Mouse (Mus musculus) midbrain, embryonic 13.5 days (tissue): ENCODE data around the gene Nmd3. TPM values are rescaled to one million over a fixed set of nuclear protein-coding genes. Genes with fewer than 3 reads are reported as not detected.

ENCODE experiments used
- polyA plus RNA-seq: library from polyadenylated mRNA; unstranded; fragments of >200 nt; fragmentation: Nextera tagmentation; extraction: Ambion mirVana; gene quantifications from 2 replicates; pipeline ENCODE4 v1.2.1, GENCODE M21; 2015

Gene Nmd3
- polyA plus RNA-seq, 1 experiment from 2014 or later = 103 TPM

Other genes with a start within 250 kb of the Nmd3 start
- gene B3galnt1, start 123.0 kb upstream of the Nmd3 start, polyA plus RNA-seq = 64.6 and 69.5 TPM in 2 replicates
- gene Sptssb, start 138.0 kb downstream of the Nmd3 start, polyA plus RNA-seq = 0.19 and 0.26 TPM in 2 replicates